Mouse (Mus musculus): ENCODE measurements around the gene Cisd1.

GRCm38 (mm10) chr10:71361044-71361443 is 16.3 kb upstream of the Cisd1 start:
- TF ChIP-seq POLR2A (IDR thresholded peaks at IDR 0.05; ENCODE audit: borderline replicate concordance, low read depth, low read length) (no peak), CTCF (IDR thresholded peaks at IDR 0.05; ENCODE audit: low read depth, low read length) (no peak)

Data from bone marrow macrophage, adult 2 months (primary cell).